ENCODE assay signal across 8 mouse cellular contexts in the genomic region with DNA sequence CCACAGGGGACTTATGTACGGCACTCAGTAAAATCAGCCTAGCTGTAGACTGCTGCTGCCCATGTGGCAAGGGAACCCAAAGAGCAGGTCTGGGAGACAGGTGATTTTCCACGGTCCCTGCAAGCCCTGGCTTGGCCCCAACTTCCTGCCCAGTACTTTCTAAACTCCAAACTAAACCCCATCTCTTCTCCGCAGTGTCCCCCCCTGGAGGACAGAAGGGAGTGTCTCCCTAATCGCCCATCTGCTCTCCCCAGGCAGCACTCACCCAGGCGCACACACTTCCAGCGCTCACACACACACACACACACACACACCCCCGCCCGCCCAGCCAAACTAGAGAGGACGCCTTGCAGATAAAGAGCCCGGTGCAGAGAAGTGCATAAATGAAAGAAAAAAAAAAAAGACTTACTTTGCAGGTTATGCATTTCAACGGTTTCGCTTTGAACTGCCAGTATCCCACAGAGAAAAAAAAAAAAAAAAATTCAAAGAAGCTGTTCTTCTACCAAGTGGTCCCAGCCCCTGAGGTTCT.
DNase-seq lines count a peak whose midpoint lies in the region; ATAC-seq and TF ChIP-seq lines count a peak whose summit lies in the region.

No protein-coding gene starts in this region.

- no peak; a peak in 1 of 4 replicates for TF ChIP-seq POLR2A in MEL (IDR thresholded peaks at IDR 0.05; ENCODE audit: control insufficient read depth in 1 of 2, insufficient read depth in 1 of 2, low read depth in 1 of 2, low read length in 2 of 2, poor library complexity in 1 of 2)
- peak; percentile 54; the same call in 1 of the 2 replicates for TF ChIP-seq POLR2A in cerebellum, adult 2 months (IDR thresholded peaks at IDR 0.05; ENCODE audit: borderline replicate concordance, insufficient read depth, low read length)

- no peaks in the 10 kb centered on the region for H3K9me3 ChIP-seq in MEL (replicated peaks; ENCODE audit: insufficient read depth, low read length)
- no peaks in the 10 kb centered on the region for H3K9me3 ChIP-seq in hindbrain, embryonic 13.5 days

- H3K4me2 ChIP-seq in hindbrain, embryonic 13.5 days: peak overlapping the region; percentile 96

- H3K4me1 ChIP-seq in MEL (ENCODE audit: control insufficient read depth in 1 of 2, insufficient read depth in 2 of 2, low read length in 2 of 2): peaks cover 9 to 11% of the 10 kb centered on the region in 2 experiments
- H3K4me1 ChIP-seq in cerebellum, adult 2 months (ENCODE audit: control insufficient read depth, insufficient read depth, low read length): no peaks in the 10 kb centered on the region
- peaks cover 56% of the 10 kb centered on the region for H3K4me1 ChIP-seq in hindbrain, embryonic 13.5 days (replicated peaks)

- WGBS in cerebellum, adult 2 months: under 1% methylated on average over 12 of the region's 12 CpGs
- WGBS in hindbrain, embryonic 13.5 days: 2% methylated on average over 12 of the region's 12 CpGs

- DNase-seq in MEL (ENCODE audit: low read depth, low spot score): peak; percentile 94
- peak; percentile 86 to 89 for DNase-seq in cerebellum, adult 2 months
- DNase-seq in layer of hippocampus, postnatal 25 days (ENCODE audit: extremely low spot score in 1 of 2, low spot score in 1 of 2): peak; percentile 56
- peak; percentile 59 for DNase-seq in lung, postnatal 36 days
- DNase-seq in retina, embryonic 14.5 days (ENCODE audit: low spot score): peak; percentile 53
- peak; percentile 80 to 87 for DNase-seq in thymus, postnatal 36 days

- H3K9ac ChIP-seq in MEL (ENCODE audit: control insufficient read depth, low read depth, low read length, poor library complexity, severe bottlenecking): peak overlapping the region; percentile 68
- H3K9ac ChIP-seq in hindbrain, embryonic 13.5 days: peak overlapping the region; percentile 82

- H3K27ac ChIP-seq in MEL (ENCODE audit: control insufficient read depth, low read depth, low read length): peak overlapping the region; percentile 83
- peak overlapping the region; percentile 99 for H3K27ac ChIP-seq in cerebellum, adult 2 months (ENCODE audit: insufficient read depth, low read length)
- H3K27ac ChIP-seq in hindbrain, embryonic 13.5 days: peak overlapping the region; percentile 78

- peaks cover 3 to 22% of the 10 kb centered on the region in 2 experiments for H3K36me3 ChIP-seq in MEL (ENCODE audit: control insufficient read depth in 1 of 2, insufficient read depth in 2 of 2, low read length in 2 of 2)
- no peaks in the 10 kb centered on the region for H3K36me3 ChIP-seq in hindbrain, embryonic 13.5 days

- TF ChIP-seq CTCF in MEL (IDR thresholded peaks at IDR 0.05 in 2 of 3, conservative IDR thresholded peaks at IDR 0.05 in 1 of 3; ENCODE audit: control insufficient read depth in 1 of 3, insufficient read depth in 1 of 3, low read depth in 2 of 3, low read length in 3 of 3, poor library complexity in 1 of 3, severe bottlenecking in 1 of 3): peak; percentile 9 to 50 (median 40); a peak in 4 of 6 replicates
- TF ChIP-seq CTCF in cerebellum, adult 2 months (IDR thresholded peaks at IDR 0.05; ENCODE audit: borderline replicate concordance, insufficient read depth, low read depth, low read length): no peak; the same call in 1 of the 2 replicates

- H3K27me3 ChIP-seq in MEL (ENCODE audit: control insufficient read depth in 1 of 2, insufficient read depth in 2 of 2, low read length in 2 of 2): no peaks in the 10 kb centered on the region
- no peaks in the 10 kb centered on the region for H3K27me3 ChIP-seq in cerebellum, adult 2 months (ENCODE audit: control insufficient read depth, insufficient read depth, low read length)
- no peaks in the 10 kb centered on the region for H3K27me3 ChIP-seq in hindbrain, embryonic 13.5 days

- H3K4me3 ChIP-seq in MEL (ENCODE audit: control insufficient read depth in 1 of 2, insufficient read depth in 1 of 2, low read depth in 2 of 2, low read length in 2 of 2): peak overlapping the region; percentile 69 to 82
- H3K4me3 ChIP-seq in cerebellum, adult 2 months (replicated peaks; ENCODE audit: insufficient read depth, low read depth, low read length): peak overlapping the region; percentile 93
- peak overlapping the region; percentile 65 for H3K4me3 ChIP-seq in hindbrain, embryonic 13.5 days

- peak; percentile 15 for TF ChIP-seq RAD21 in MEL (IDR thresholded peaks at IDR 0.05; ENCODE audit: low read depth, low read length)

- H3K79me2 ChIP-seq in MEL (ENCODE audit: control insufficient read depth, insufficient read depth, low read length, poor library complexity): no peaks in the 10 kb centered on the region

- peak; percentile 54 to 81; a peak in 3 of 4 replicates for TF ChIP-seq EP300 in MEL (IDR thresholded peaks at IDR 0.05; ENCODE audit: low read depth in 1 of 2, low read length in 2 of 2)

- peak; percentile 26 for ATAC-seq in frontal cortex, adult (ENCODE audit: low TSS enrichment)
- ATAC-seq in hindbrain, embryonic 13.5 days (ENCODE audit: low FRiP score): peak; percentile 27

TF ChIP-seq in MEL, 35 proteins besides CTCF, POLR2A, EP300 and RAD21:
- TF ChIP-seq JUND (IDR thresholded peaks at IDR 0.05; ENCODE audit: low read depth, low read length) (no peak), SIN3A (IDR thresholded peaks at IDR 0.05; ENCODE audit: low read length) (peak; percentile 59), CHD2 (IDR thresholded peaks at IDR 0.05; ENCODE audit: low read length) (no peak), ZKSCAN1 (IDR thresholded peaks at IDR 0.05; ENCODE audit: low read depth, low read length) (no peak), TBP (IDR thresholded peaks at IDR 0.05; ENCODE audit: low read depth, low read length) (no peak), ZNF384 (IDR thresholded peaks at IDR 0.05; ENCODE audit: low read depth, low read length) (peak; percentile 93), BHLHE40 (IDR thresholded peaks at IDR 0.05; ENCODE audit: borderline replicate concordance, low read depth, low read length) (0 out of 2 replicates have a peak, but pooled peaks have one; percentile 14), MAX (IDR thresholded peaks at IDR 0.05; ENCODE audit: low read length) (peak; percentile 54; the same call in 1 of the 2 replicates), ETS1 (IDR thresholded peaks at IDR 0.05; ENCODE audit: low read depth, low read length) (peak; percentile 84), UBTF (IDR thresholded peaks at IDR 0.05; ENCODE audit: borderline replicate concordance, insufficient read depth, low read depth, low read length) (0 out of 2 replicates have a peak, but pooled peaks have one; percentile 16), USF1 (IDR thresholded peaks at IDR 0.05; ENCODE audit: low read depth, low read length) (0 out of 2 replicates have a peak, but pooled peaks have one; percentile 17), GATA1 (IDR thresholded peaks at IDR 0.05; ENCODE audit: low read depth, low read length) (peak; percentile 36; the same call in 1 of the 2 replicates), SMC3 (IDR thresholded peaks at IDR 0.05; ENCODE audit: low read depth, low read length) (peak; percentile 50), TAL1 (IDR thresholded peaks at IDR 0.05; ENCODE audit: low read length) (peak; percentile 45), NELFE (IDR thresholded peaks at IDR 0.05; ENCODE audit: low read depth, low read length) (no peak), GABPA (IDR thresholded peaks at IDR 0.05; ENCODE audit: low read depth, low read length) (no peak), POLR2AphosphoS5 (IDR thresholded peaks at IDR 0.05; ENCODE audit: borderline replicate concordance, low read depth, low read length) (no peak), E2F4 (IDR thresholded peaks at IDR 0.05; ENCODE audit: borderline replicate concordance, low read depth, low read length) (no peak), MEF2A (IDR thresholded peaks at IDR 0.05; ENCODE audit: extremely low read depth, insufficient replicate concordance, low read depth, low read length, poor library complexity, severe bottlenecking) (peak; percentile 31; the same call in 1 of the 2 replicates), NRF1 (IDR thresholded peaks at IDR 0.05; ENCODE audit: insufficient read depth, low read depth, low read length, poor library complexity, severe bottlenecking) (0 out of 2 replicates have a peak, but pooled peaks have one; percentile 9), MYB (IDR thresholded peaks at IDR 0.05; ENCODE audit: low read depth, low read length) (peak; percentile 43; the same call in 1 of the 2 replicates), RCOR1 (IDR thresholded peaks at IDR 0.05; ENCODE audit: low read depth, low read length) (peak; percentile 64), HCFC1 (IDR thresholded peaks at IDR 0.05; ENCODE audit: low read depth, low read length) (peak; percentile 45; the same call in 1 of the 2 replicates), MXI1 (IDR thresholded peaks at IDR 0.05; ENCODE audit: low read depth, low read length) (peak; percentile 82), KAT2A (conservative IDR thresholded peaks at IDR 0.05; ENCODE audit: low read depth, low read length) (no peak), CHD1 (IDR thresholded peaks at IDR 0.05; ENCODE audit: low read depth, low read length) (no peak), ZC3H11A (IDR thresholded peaks at IDR 0.05; ENCODE audit: low read depth, low read length) (0 out of 2 replicates have a peak, but pooled peaks have one; percentile 7), TCF12 (IDR thresholded peaks at IDR 0.05; ENCODE audit: low read depth, low read length) (peak; percentile 75), ZMIZ1 (IDR thresholded peaks at IDR 0.05; ENCODE audit: low read depth, low read length) (0 out of 2 replicates have a peak, but pooled peaks have one; percentile 12), MYC (IDR thresholded peaks at IDR 0.05; ENCODE audit: low read depth, low read length) (0 out of 2 replicates have a peak, but pooled peaks have one; percentile 38), USF2 (IDR thresholded peaks at IDR 0.05; ENCODE audit: borderline replicate concordance in 1 of 2, insufficient read depth in 1 of 2, low read depth in 1 of 2, low read length in 2 of 2) (no peak), ELF1 (IDR thresholded peaks at IDR 0.05; ENCODE audit: low read depth, low read length) (peak; percentile 50; the same call in 1 of the 2 replicates), MAFK (IDR thresholded peaks at IDR 0.05; ENCODE audit: borderline replicate concordance, low read depth, low read length) (peak; percentile 55; the same call in 1 of the 2 replicates), POLR2AphosphoS2 (IDR thresholded peaks at IDR 0.05; ENCODE audit: low read length) (no peak), MAZ (IDR thresholded peaks at IDR 0.05; ENCODE audit: low read depth, low read length) (peak; percentile 94)

Comparison
In these comparisons a context has a peak if more than half of its experiments do, and no peak if none do; other contexts are left out.
1. Peak in every context shown above with its lines: DNase-seq, ATAC-seq, H3K4me3 ChIP-seq and H3K27ac ChIP-seq.